Mouse (Mus musculus) E14TG2a.4 (cell line): ENCODE measurements around the gene Bdp1.

Experiments
- CTCF ChIP-seq: conservative IDR thresholded peaks from 2 replicates; pipeline ENCODE4 v1.5.1; 2014; ENCODE audit warnings: low read length
- NANOG ChIP-seq: IDR thresholded peaks from 2 replicates; pipeline ENCODE4 v1.6.1; 2014; ENCODE audit warnings: borderline replicate concordance, low read length, mixed read lengths

DNA sequence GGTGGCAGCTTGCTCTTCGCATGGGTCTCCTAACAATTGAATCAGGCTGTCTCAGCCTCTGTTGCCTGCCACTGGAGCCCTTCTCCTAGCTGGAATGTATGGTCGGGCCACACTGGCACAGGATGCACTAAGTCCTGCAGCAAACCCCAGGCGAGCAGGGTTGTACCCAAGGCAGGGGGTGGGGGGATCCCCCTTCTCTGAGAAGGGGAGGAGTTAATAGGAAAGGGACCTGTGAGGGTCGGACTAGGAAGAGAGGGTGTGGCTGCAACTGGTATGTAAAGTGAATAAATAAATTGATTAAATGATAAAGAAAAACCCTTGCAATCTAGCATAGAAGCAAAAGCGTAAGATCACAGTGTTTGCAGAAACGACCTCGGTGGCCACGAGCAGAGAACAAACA lies 32.4 kb downstream of the Bdp1 start:
- no peak for TF ChIP-seq CTCF
- TF ChIP-seq NANOG = no peak
